Mouse (Mus musculus) hindbrain, embryonic 14.5 days (tissue): Measurements from ENCODE around the gene Cep128. TPM values are rescaled to one million over a fixed set of nuclear protein-coding genes. Genes with fewer than 3 reads are reported as not detected.

ENCODE experiments used
- ATAC-seq: fragments of 200-750 bp; cut with Nextera tagmentation; 2 replicates; pipeline ENCODE4 v1.8.0; 2017; ENCODE audit warnings: moderate number of reproducible peaks, mild to moderate bottlenecking, moderate TSS enrichment, moderate library complexity; ENCODE audit not compliant: low FRiP score
- DNase-seq: peaks from one replicate; pipeline ENCODE4 v3.0.0-alpha.2; 2015; ENCODE audit warnings: low spot score
- H3K27ac ChIP-seq: fragments of 300-500 bp; sonication (generic); 2 replicates; pipeline ENCODE4 v1.5.1; 2014; ENCODE audit warnings: mild to moderate bottlenecking, moderate library complexity
- H3K27me3 ChIP-seq: fragments of 300-500 bp; sonication (generic); 2 replicates; pipeline ENCODE4 v1.6.1; 2014; ENCODE audit warnings: mild to moderate bottlenecking, low read length, mixed read lengths; ENCODE audit not compliant: control insufficient read depth, insufficient read depth
- H3K36me3 ChIP-seq: fragments of 300-500 bp; sonication (generic); replicated peaks from 2 replicates; pipeline ENCODE4 v1.6.1; 2014; ENCODE audit not compliant: control insufficient read depth, insufficient read depth
- H3K4me1 ChIP-seq: fragments of 300-500 bp; sonication (generic); replicated peaks from 2 replicates; pipeline ENCODE4 v1.6.1; 2014; ENCODE audit warnings: antibody characterized with exemption, low read length, mixed read lengths; ENCODE audit not compliant: control insufficient read depth, insufficient read depth
- H3K4me2 ChIP-seq: fragments of 300-500 bp; sonication (generic); replicated peaks from 2 replicates; pipeline ENCODE4 v1.6.1; 2014; ENCODE audit warnings: mild to moderate bottlenecking, moderate library complexity
- H3K4me3 ChIP-seq: fragments of 300-500 bp; sonication (generic); replicated peaks from 2 replicates; pipeline ENCODE4 v1.5.1; 2014; ENCODE audit warnings: mild to moderate bottlenecking, low read length
- H3K9ac ChIP-seq: fragments of 300-500 bp; sonication (generic); 2 replicates; pipeline ENCODE4 v1.6.1; 2014
- H3K9me3 ChIP-seq: fragments of 300-500 bp; sonication (generic); 2 replicates; pipeline ENCODE4 v1.6.1; 2016; ENCODE audit warnings: low read length; ENCODE audit not compliant: control insufficient read depth
- WGBS: fragments of 180-500 bp; shearing (Covaris S2); extraction: QIAGEN DNeasy Blood & Tissue Kit; methylation state at CpG from one replicate; pipeline ENCODE4 v1.1.7; 2014; 5-methylcytosine and 5-hydroxymethylcytosine counted together
- polyA plus RNA-seq: library from polyadenylated mRNA; unstranded; fragments of >200 nt; fragmentation: Nextera tagmentation; extraction: Ambion mirVana; gene quantifications from 2 replicates; pipeline ENCODE4 v1.2.1, GENCODE M21; 2014

The Cep128 gene
- polyA plus RNA-seq, 1 experiment from 2014 or later: 4.0 TPM

DNA sequence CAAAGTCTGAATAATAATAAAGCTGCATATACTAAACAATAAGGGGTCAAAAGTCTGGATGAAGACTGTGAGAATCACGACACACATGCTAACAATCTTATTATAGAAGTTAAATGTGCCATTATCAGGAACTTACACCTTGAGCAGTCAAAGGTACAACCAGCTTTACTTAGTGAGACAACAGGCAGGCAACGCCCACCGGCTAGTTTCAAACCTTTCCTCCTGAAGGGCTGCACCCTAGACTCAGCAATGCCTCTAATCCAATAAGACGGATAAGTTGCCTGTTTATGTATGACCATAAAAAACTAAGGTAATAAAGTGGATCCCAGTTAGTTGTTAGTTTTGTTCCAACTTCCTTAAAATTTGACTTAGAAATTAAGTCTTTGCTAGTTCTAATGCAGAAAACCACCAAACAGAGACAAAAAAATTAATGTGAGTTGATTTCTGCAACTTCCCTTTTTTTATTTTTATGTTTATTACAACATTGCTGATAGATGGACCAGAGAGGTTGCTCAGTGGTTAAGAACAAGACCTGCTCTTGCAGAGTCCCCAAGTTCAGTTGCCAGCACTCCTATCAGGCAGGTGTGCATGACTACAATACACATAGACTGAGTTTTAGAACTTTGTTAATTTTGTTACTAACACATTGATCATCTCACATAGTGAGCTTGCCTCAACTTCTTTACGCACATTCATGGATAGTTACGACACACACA, 223.0 kb downstream of the Cep128 start:
- Histone ChIP-seq H3K27ac (no peak overlapping the region), H3K36me3 (no peaks in the 10 kb centered on the region), H3K4me3 (no peak overlapping the region), H3K27me3 (no peaks in the 10 kb centered on the region), H3K4me2 (no peak overlapping the region), H3K4me1 (no peaks in the 10 kb centered on the region), H3K9me3 (no peaks in the 10 kb centered on the region), H3K9ac (no peak overlapping the region)
- DNase-seq (no peak), ATAC-seq (no peak)
- WGBS: 90% methylated on average over 6 of the region's 6 CpGs

- Histone ChIP-seq H3K9ac (no peak overlapping the region), H3K4me1 (no peaks in the 10 kb centered on the region), H3K36me3 (no peaks in the 10 kb centered on the region), H3K4me2 (no peak overlapping the region), H3K9me3 (no peaks in the 10 kb centered on the region), H3K4me3 (no peak overlapping the region), H3K27ac (no peak overlapping the region), H3K27me3 (no peaks in the 10 kb centered on the region)
- ATAC-seq (no peak), DNase-seq (no peak)
- 45% methylated on average over 2 of the region's 2 CpGs for WGBS
These were observed 225.7 kb downstream of the Cep128 start for GRCm38 (mm10) chr12:91158481-91158880.

DNA sequence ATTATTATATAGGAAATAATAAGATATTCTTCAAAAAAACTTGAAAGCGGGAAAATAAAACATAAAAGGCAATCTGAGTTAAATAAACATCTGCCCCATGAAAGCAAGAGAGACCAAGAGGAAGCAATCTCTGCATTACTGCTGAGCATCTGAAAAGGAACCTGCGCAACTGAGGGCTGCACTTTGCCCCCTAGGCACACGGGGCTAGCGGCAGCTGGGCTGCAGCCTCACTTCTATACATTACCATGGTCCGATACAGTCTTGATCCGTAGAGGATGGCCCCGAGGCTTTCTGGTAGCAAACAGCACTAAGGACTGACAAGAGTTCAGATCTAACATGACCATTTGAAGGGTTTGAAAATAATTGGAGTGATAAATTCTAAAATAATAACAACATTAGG, 230.2 kb downstream of the Cep128 start:
- DNase-seq (no peak), ATAC-seq (no peak)
- Histone ChIP-seq H3K4me3 (no peak overlapping the region), H3K36me3 (no peaks in the 10 kb centered on the region), H3K9ac (no peak overlapping the region), H3K27ac (no peak overlapping the region), H3K4me1 (peaks cover 1% of the 10 kb centered on the region; the same call in 1 of the 2 replicates), H3K4me2 (no peak overlapping the region), H3K27me3 (no peaks in the 10 kb centered on the region), H3K9me3 (no peaks in the 10 kb centered on the region)
- WGBS: 83% methylated on average over 7 of the region's 7 CpGs

DNA sequence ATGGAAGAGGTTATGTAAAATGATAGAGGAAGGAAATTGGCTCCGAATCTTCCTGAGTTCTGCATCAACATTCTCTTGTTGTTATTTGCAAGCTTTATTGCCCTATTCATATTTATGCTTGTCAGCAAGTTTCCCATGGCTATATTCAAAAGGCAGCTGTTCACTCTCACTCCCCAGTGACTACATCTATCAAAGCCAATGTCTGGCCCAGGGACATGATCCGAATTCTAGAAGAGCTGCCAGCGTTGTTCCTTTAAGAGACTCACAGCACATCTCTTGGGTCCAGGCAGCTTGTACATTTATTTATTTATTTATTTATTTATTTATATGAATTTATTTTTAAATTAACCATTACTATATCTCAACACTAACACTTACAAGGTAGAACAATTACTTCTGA, 235.1 kb downstream of the Cep128 start:
- Histone ChIP-seq H3K36me3 (no peaks in the 10 kb centered on the region), H3K9me3 (no peaks in the 10 kb centered on the region), H3K4me3 (no peak overlapping the region), H3K27ac (no peak overlapping the region), H3K4me2 (no peak overlapping the region), H3K9ac (no peak overlapping the region), H3K27me3 (no peaks in the 10 kb centered on the region), H3K4me1 (peaks cover 3% of the 10 kb centered on the region; the same call in 1 of the 2 replicates)
- ATAC-seq: no peak
- peak; percentile 33 for DNase-seq
- 44% methylated on average over 3 of the region's 3 CpGs for WGBS

- Histone ChIP-seq H3K4me2 (no peak overlapping the region), H3K4me3 (no peak overlapping the region), H3K27ac (no peak overlapping the region), H3K4me1 (no peaks in the 10 kb centered on the region), H3K27me3 (no peaks in the 10 kb centered on the region), H3K36me3 (no peaks in the 10 kb centered on the region), H3K9ac (no peak overlapping the region), H3K9me3 (no peaks in the 10 kb centered on the region)
- DNase-seq: no peak
- ATAC-seq: no peak
- WGBS: 73% methylated on average over 8 of the region's 8 CpGs
These were observed 249.3 kb downstream of the Cep128 start for GRCm38 (mm10) chr12:91134740-91135517.

GRCm38 (mm10) chr12:91115054-91115453, 269.2 kb downstream of the Cep128 start:
- no peaks in the 10 kb centered on the region for H3K9me3 ChIP-seq
- no peak overlapping the region for H3K27ac ChIP-seq
- H3K4me3 ChIP-seq: no peak overlapping the region
- H3K9ac ChIP-seq: no peak overlapping the region
- ATAC-seq (no peak), DNase-seq (no peak)
- H3K4me2 ChIP-seq: no peak overlapping the region
- 81% methylated on average over 3 of the region's 3 CpGs for WGBS
- no peaks in the 10 kb centered on the region for H3K36me3 ChIP-seq
- no peaks in the 10 kb centered on the region for H3K27me3 ChIP-seq
- H3K4me1 ChIP-seq: no peaks in the 10 kb centered on the region

GRCm38 (mm10) chr12:91103316-91103715, 280.9 kb downstream of the Cep128 start:
- Histone ChIP-seq H3K27me3 (no peaks in the 10 kb centered on the region), H3K27ac (no peak overlapping the region), H3K4me2 (no peak overlapping the region), H3K9me3 (no peaks in the 10 kb centered on the region), H3K4me3 (no peak overlapping the region), H3K36me3 (no peaks in the 10 kb centered on the region), H3K4me1 (0 out of 2 replicates have a peak, but pooled peaks cover 4% of the 10 kb centered on the region), H3K9ac (no peak overlapping the region)
- ATAC-seq: no peak
- 48% methylated on average over 4 of the region's 4 CpGs for WGBS
- no peak for DNase-seq

GRCm38 (mm10) chr12:91097869-91098268, 286.3 kb downstream of the Cep128 start:
- Histone ChIP-seq H3K9ac (no peak overlapping the region), H3K4me1 (0 out of 2 replicates have a peak, but pooled peaks cover 7% of the 10 kb centered on the region), H3K27ac (no peak overlapping the region), H3K9me3 (no peaks in the 10 kb centered on the region), H3K4me2 (no peak overlapping the region), H3K27me3 (no peaks in the 10 kb centered on the region), H3K4me3 (no peak overlapping the region), H3K36me3 (no peaks in the 10 kb centered on the region)
- DNase-seq (no peak), ATAC-seq (no peak)
- 39% methylated on average over 6 of the region's 6 CpGs for WGBS

GRCm38 (mm10) chr12:91096197-91096596, 288.0 kb downstream of the Cep128 start:
- ATAC-seq (no peak), DNase-seq (no peak)
- 98% methylated on average over 6 of the region's 6 CpGs for WGBS
- H3K9me3 ChIP-seq: no peaks in the 10 kb centered on the region
- no peak overlapping the region for H3K4me2 ChIP-seq
- no peak overlapping the region for H3K9ac ChIP-seq
- H3K4me1 ChIP-seq: 0 out of 2 replicates have a peak, but pooled peaks cover 7% of the 10 kb centered on the region
- H3K27ac ChIP-seq: no peak overlapping the region
- H3K27me3 ChIP-seq: no peaks in the 10 kb centered on the region
- H3K4me3 ChIP-seq: no peak overlapping the region
- H3K36me3 ChIP-seq: no peaks in the 10 kb centered on the region
